Mouse (Mus musculus): ENCODE measurements around the gene Cd6.

- TF ChIP-seq CTCF (IDR thresholded peaks at IDR 0.05; ENCODE audit: low read depth): no peak
- no peak for TF ChIP-seq EP300 (optimal IDR thresholded peaks at IDR 0.05)
Observed at GRCm38 (mm10) chr19:10762468-10762867, 67.4 kb downstream of the Cd6 start.
